8 mouse cellular contexts compared by ENCODE assay signal in genomic region chr3:135886659-135887027, GRCm38 (mm10).
DNase-seq lines count a peak whose midpoint lies in the region; ATAC-seq lines count a peak whose summit lies in the region.

No protein-coding gene starts in this region.

- no peak overlapping the region for H3K27ac ChIP-seq in heart, embryonic 12.5 days (ENCODE audit: poor library complexity, severe bottlenecking)
- no peak overlapping the region for H3K27ac ChIP-seq in forebrain, embryonic 16.5 days (ENCODE audit: low read length)
- H3K27ac ChIP-seq in midbrain, embryonic 16.5 days (ENCODE audit: low read length) = peak overlapping the region; percentile 55; the same call in 1 of the 2 replicates
- H3K27ac ChIP-seq in stomach, embryonic 14.5 days (ENCODE audit: low read length) = no peak overlapping the region

- DNase-seq in heart, adult 9 months (ENCODE audit: low spot score in 2 of 2) = peak; percentile 10 to 48
- peak; percentile 50 for DNase-seq in induced T-regulatory cell, adult 2 months (ENCODE audit: low read depth)
- DNase-seq in left cerebral cortex, adult 9 months (ENCODE audit: low spot score in 2 of 2) = peak; percentile 47 to 94

- H3K36me3 ChIP-seq in heart, embryonic 12.5 days = no peaks in the 10 kb centered on the region
- no peaks in the 10 kb centered on the region for H3K36me3 ChIP-seq in forebrain, embryonic 16.5 days (ENCODE audit: control insufficient read depth, insufficient read depth)
- H3K36me3 ChIP-seq in midbrain, embryonic 16.5 days (ENCODE audit: control insufficient read depth, insufficient read depth, low read length) = no peaks in the 10 kb centered on the region
- H3K36me3 ChIP-seq in stomach, embryonic 14.5 days (ENCODE audit: control insufficient read depth, insufficient read depth, low read length) = no peaks in the 10 kb centered on the region

- H3K4me3 ChIP-seq in heart, embryonic 12.5 days = no peak overlapping the region
- H3K4me3 ChIP-seq in forebrain, embryonic 16.5 days (replicated peaks; ENCODE audit: low read length) = no peak overlapping the region
- H3K4me3 ChIP-seq in midbrain, embryonic 16.5 days (ENCODE audit: low read depth, low read length) = no peak overlapping the region
- H3K4me3 ChIP-seq in stomach, embryonic 14.5 days (ENCODE audit: low read depth, low read length) = no peak overlapping the region

- no peaks in the 10 kb centered on the region for H3K9me3 ChIP-seq in heart, embryonic 12.5 days (replicated peaks)
- H3K9me3 ChIP-seq in forebrain, embryonic 16.5 days (ENCODE audit: control insufficient read depth, low read length) = no peaks in the 10 kb centered on the region
- no peaks in the 10 kb centered on the region for H3K9me3 ChIP-seq in midbrain, embryonic 16.5 days (replicated peaks; ENCODE audit: control insufficient read depth, low read length, poor library complexity, severe bottlenecking)
- no peaks in the 10 kb centered on the region for H3K9me3 ChIP-seq in stomach, embryonic 14.5 days (ENCODE audit: control insufficient read depth, low read depth, low read length)

- no peaks in the 10 kb centered on the region for H3K27me3 ChIP-seq in heart, embryonic 12.5 days (replicated peaks)
- no peaks in the 10 kb centered on the region for H3K27me3 ChIP-seq in forebrain, embryonic 16.5 days (replicated peaks; ENCODE audit: control insufficient read depth, insufficient read depth, low read length)
- no peaks in the 10 kb centered on the region for H3K27me3 ChIP-seq in midbrain, embryonic 16.5 days (ENCODE audit: control insufficient read depth, insufficient read depth, low read depth, low read length)
- no peaks in the 10 kb centered on the region for H3K27me3 ChIP-seq in stomach, embryonic 14.5 days (ENCODE audit: control insufficient read depth, insufficient read depth, low read length)

- no peak for ATAC-seq in heart, embryonic 12.5 days (ENCODE audit: insufficient number of reproducible peaks, low FRiP score)
- peak; percentile 81; the same call in 1 of the 2 replicates for ATAC-seq in cerebellum, adult (ENCODE audit: insufficient number of reproducible peaks, low FRiP score, low TSS enrichment)
- ATAC-seq in forebrain, embryonic 16.5 days = peak; percentile 41
- ATAC-seq in midbrain, embryonic 16.5 days = peak; percentile 74
- peak; percentile 18; the same call in 1 of the 2 replicates for ATAC-seq in stomach, embryonic 14.5 days (ENCODE audit: insufficient number of reproducible peaks, insufficient read depth, low FRiP score, low read depth)

- H3K9ac ChIP-seq in heart, embryonic 12.5 days = no peak overlapping the region
- H3K9ac ChIP-seq in forebrain, embryonic 16.5 days (replicated peaks; ENCODE audit: low read depth, low read length) = no peak overlapping the region
- no peak overlapping the region for H3K9ac ChIP-seq in midbrain, embryonic 16.5 days (ENCODE audit: low read depth, low read length)
- H3K9ac ChIP-seq in stomach, embryonic 14.5 days (replicated peaks; ENCODE audit: low read depth, low read length) = no peak overlapping the region

- WGBS in heart, embryonic 12.5 days = 47% methylated on average over 12 of the region's 12 CpGs
- 27% methylated on average over 12 of the region's 12 CpGs for WGBS in forebrain, embryonic 16.5 days
- WGBS in midbrain, embryonic 16.5 days = 29% methylated on average over 12 of the region's 12 CpGs
- 37% methylated on average over 12 of the region's 12 CpGs for WGBS in stomach, embryonic 14.5 days

- H3K4me1 ChIP-seq in heart, embryonic 12.5 days (replicated peaks) = no peaks in the 10 kb centered on the region
- H3K4me1 ChIP-seq in forebrain, embryonic 16.5 days (replicated peaks; ENCODE audit: control insufficient read depth, insufficient read depth, low read length) = peaks cover 9% of the 10 kb centered on the region
- H3K4me1 ChIP-seq in midbrain, embryonic 16.5 days (ENCODE audit: control insufficient read depth, insufficient read depth, low read length) = peaks cover 8% of the 10 kb centered on the region
- H3K4me1 ChIP-seq in stomach, embryonic 14.5 days (ENCODE audit: control insufficient read depth, insufficient read depth, low read length) = no peaks in the 10 kb centered on the region

- H3K4me2 ChIP-seq in heart, embryonic 12.5 days = no peak overlapping the region
- H3K4me2 ChIP-seq in forebrain, embryonic 16.5 days (ENCODE audit: low read length) = no peak overlapping the region
- peak overlapping the region; percentile 34 for H3K4me2 ChIP-seq in midbrain, embryonic 16.5 days (ENCODE audit: low read length)
- no peak overlapping the region for H3K4me2 ChIP-seq in stomach, embryonic 14.5 days (replicated peaks; ENCODE audit: low read depth, low read length)
